Mouse (Mus musculus) forelimb bud, embryonic 11.5 days (tissue): ENCODE results near the gene Crhbp.
A peak's percentile ranks its signal among the peaks of the same experiment; 100 is the strongest.

Experiments used
- DNase-seq: peaks from one replicate; pipeline ENCODE4 v3.0.0-alpha.2; 2012; ENCODE audit warnings: low read depth, low spot score

Gene Crhbp

DNA sequence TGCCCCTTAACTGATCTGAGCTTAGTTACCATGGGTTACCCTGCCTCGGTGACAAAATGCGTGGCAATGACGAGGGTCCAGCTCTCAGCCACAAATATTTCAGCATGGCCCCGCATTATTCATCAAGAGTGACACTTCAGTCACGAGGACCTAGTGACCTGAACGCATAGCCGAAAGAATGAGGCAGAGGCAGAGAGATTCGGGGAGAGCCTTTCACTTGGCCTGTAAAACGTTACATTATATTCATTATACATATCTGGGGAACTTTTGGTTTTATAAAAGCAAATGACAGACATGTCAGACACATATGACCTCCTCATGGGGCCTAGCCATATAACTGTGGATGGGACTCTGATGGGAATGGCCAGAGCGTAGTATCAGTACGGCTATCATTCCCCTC, at the start of gene Crhbp:
Gene Crhbp (minus strand): TSS at position 101 of the 400 bp plus-strand sequence.
- no peak for DNase-seq

DNA sequence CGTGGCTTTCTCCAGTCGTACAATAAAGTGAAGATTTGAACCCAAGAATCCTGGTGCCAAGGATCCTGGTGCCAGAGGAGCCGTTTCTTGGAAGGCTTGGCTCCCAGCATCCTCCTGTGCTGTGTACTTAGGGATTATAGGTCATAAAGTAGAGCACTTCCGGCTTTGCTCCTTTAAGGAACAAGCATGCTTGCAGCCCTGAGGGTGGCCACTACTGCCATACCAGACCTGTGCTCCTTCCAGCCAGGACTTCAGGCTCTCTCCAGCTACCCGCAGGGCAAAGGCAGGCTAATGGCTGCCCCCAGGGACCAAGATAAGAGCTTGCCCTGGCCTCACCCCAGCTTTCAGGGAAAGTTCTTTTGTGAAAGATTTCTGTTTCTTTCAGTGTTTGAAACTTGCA, 48.6 kb upstream of the Crhbp start:
- DNase-seq: no peak

DNA sequence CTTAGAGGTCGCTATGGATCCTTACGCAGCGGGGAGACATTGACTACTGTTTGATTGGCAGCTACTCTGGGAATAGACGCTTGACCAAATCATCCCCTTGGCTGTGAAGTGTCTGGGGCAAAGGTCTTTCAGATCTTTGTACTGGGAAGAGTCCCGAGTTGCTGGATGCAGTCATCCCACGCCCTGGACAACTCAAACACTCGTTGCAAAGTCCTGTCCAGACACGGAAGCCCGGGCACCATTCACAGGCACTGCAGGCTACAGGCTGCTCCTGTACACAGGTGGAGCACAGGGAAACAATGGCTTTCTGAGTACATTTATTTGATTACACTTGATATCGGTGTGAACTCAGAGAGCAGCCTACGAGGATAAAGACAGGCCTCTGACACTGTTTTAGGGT, 46.6 kb upstream of the Crhbp start:
- DNase-seq: no peak

DNA sequence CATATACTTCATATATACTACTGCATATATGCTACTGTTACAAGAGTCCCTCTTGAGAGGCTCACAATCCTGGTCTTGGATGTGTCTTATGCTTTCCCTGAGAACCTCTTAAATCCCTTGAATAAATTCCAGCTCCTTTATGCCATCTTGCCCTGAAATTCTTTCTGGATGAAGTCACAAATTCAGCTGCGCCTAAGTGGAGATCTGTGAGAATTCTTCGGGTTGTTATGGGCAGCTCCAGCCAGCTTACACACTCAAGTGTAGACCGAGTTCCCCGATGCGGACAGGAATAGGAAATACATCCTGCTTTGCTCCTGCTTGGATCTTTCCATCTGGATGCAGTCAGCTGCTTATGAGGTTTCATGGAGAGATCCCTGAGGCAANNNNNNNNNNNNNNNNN, 39.9 kb upstream of the Crhbp start:
- DNase-seq: peak; percentile 13

DNA sequence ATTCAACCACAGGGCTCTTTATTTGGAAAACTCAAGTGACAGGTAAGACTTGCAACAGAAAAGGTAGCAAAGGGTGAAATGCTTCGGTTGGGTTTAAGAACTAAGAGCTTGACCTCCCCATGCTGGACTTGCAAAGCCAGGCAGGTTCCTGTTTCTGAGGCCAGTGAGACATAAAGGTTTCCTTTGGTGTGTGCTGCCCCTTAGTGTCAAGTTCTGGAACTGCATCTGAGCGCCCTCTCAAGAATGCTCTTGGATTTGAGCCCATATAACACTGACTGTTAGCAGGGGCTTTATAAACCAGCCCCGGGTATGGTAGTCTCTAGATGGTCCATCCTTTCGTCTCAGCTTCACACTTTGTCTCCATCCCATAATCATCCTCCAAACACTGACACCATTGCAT, 36.7 kb upstream of the Crhbp start:
- peak; percentile 78 for DNase-seq

DNA sequence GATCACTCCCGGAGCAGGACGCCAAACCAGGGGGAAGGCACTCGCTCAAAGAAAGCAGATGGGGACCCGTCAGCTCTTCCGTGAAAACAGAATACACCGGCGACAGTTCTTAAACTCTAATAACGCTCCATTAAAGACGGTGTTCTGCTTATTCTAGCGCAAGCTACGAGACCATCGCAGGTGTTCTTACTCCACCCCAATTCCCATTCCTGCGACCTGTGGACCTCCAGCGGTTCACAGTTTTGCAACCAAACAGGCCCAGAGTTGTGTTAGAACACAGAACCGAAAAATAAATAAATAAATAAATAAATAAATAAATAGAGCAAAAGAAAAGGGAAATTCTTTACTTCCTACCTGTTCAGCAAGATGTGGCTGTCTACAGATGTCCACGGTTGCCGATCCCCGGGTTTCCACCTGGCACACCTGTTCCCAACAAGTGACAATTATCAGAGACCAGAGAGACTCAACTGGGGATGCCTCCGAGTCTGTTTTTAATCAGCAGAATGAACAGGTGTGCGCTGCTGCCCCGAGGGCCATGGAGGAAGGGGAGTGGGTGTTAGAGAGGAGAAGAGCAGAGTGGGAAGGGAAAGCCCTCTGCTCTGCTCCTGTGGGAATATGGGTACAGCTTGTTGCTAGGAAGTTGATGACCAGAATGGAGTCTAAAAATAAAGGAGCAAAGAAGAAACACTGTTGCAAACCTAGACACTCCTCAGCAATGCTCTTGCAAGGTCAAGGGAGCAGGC, 34.1 kb upstream of the Crhbp start, which contains the start of gene S100z:
Gene S100z (minus strand): TSS at position 51 of the 743 bp plus-strand sequence.
- no peak for DNase-seq

DNA sequence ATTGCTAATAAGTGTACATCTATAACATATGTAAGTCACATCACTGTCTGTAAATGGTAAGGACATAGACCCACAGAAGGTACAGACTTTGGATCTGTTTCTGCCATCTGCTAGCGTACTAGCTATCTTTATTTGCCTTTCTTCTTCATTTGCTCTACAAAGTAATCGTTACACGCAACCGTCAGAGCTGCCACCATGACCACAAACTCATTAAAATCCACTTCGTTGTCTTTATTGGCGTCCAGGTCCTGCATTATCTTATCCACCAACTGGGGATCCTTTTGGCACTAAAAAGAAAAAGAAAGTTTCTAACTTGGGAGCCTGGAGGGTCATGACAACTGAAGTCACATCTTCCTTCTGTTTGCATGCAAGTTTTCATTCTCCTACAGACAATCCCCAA, 32.4 kb upstream of the Crhbp start:
- no peak for DNase-seq

DNA sequence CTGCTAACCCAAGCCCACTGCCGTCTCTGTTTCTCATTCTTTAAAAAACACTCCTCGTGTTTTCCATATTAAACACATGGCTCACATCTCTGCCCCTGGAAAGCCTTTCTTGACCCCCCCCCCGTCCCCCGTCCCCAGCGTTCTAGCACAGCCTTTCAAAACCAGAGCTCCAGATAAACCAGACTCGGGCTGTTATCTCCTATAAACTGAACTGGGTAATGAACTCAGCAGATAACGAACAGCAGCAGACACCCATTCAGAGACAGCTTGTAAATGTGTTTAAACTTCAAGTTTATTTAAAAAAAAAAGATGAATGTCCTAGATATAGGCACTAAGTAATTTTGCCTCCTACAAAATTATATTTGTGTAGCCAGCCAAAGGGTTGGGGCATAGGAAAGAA, 30.4 kb upstream of the Crhbp start:
- no peak for DNase-seq

DNA sequence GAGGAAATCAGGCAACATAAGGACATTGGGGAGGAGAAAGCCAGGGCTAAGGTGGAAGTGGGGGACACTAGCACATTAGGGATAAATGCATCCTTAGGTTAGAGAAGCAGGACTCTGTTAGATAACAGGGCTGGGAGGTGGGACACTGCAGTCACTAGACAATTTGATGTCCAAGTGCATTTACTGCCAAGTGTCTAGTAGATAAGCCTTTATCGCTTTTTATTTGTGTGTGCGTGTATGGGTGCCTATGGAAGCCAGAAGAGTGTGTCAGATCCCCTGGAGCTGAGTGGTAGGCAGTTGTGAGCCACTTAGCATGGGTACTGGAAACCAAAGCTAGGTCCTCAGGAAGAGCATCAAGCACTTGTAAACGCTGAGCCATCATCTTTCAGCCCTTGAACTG, 29.6 kb upstream of the Crhbp start:
- no peak for DNase-seq

DNA sequence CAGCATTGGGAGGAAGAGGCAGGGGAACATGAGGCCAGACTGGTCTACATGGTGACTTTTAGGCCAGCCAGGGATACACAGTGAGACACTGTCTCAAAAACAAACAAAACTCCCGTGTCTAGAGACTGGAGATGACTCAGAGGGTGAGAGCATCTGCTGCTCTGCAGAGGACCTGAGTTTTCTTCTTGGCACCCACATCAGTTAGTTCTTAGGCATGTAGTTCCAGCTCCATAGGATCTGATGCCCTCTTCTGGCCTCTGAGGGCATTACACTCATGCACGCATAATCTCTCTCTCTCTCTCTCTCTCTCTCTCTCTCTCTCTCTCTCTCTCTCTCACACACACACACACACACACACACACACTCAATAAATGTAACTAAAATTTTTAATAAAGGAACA, 26.2 kb upstream of the Crhbp start:
- DNase-seq: peak; percentile 11

DNA sequence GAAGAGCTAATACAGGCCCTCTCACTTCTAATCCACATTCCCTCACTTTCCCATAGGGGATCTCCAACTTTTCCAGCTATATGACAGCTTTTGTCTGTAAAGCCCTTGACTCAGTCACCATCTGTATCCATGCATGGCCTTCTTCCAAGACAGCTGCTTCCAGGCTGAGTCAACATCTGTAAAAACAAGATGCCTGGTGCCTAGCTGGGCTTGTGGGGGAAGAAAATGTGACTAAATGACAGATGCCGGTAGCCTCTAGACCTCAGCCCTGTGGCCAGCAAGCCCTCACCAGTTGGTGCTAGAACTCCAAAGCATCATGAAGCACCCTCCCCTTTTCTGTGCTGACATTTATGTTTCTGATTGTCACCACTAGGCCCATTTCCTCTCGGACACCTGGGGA, 6.8 kb upstream of the Crhbp start:
- no peak for DNase-seq

DNA sequence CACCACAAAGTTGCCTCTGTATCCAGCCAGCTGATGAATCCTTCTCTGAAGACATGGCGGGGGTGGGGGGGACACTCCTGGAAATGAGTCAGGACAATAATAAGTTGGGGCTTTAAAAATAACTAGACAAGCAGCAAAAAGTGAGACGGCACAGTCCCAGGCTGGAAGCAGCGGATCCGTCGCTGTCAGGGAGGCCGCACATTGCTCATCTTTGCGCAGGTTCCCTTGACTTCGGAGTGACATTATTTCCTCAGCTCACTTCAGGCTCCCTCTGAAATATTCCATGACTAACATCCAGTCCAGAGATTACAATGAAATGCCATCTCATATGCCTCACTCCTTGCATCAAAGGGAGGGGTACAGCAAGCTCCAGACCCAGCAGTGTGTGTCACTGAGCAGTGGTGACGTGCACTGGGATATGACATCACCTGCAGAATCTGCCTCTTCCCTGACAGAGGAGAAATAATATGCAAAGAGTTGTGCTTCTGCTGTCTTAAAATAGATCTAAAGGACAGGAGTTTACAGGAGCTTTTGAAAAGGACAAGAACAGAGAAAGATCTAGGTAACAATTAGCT, 6.0 kb upstream of the Crhbp start:
- no peak for DNase-seq

DNA sequence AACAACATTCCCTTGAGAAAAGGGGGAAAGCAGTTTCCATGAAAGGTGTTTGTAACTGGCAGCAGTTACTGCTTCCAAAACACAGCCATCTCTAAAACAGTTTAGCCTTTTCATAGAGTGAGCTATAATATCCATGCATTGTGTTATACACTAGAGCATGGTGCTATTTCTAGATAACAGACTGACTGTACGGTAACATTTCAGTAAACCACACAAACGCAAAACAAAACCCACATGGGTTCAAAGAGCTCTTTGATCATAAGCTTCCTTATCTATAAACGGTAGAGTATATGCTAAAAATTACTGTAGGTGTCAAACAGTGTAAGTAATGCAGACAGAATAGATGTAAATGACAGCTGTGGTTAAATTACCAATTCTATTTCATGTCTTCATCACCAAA, 5.0 kb upstream of the Crhbp start:
- no peak for DNase-seq

DNA sequence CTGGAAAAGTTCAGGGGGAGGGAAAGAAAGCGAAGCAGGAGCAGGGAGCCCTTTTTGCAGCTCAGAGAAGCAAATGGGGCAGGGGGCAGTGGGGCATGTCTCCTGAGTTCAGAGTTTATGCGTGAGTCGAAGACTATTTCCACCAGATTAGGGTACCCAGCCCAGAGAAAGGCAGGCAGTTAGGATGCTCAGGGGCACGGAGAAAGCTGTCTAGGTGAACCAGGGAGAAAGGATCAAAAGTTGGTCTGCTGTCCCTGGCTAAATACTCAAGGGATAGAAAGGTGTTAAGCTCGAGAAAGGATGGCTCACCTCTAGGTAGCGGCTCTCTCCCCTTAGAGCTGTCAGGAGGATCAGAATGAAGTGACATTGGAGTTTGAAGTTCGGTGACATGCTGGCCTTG, 433 bp downstream of the Crhbp start:
- DNase-seq: no peak

DNA sequence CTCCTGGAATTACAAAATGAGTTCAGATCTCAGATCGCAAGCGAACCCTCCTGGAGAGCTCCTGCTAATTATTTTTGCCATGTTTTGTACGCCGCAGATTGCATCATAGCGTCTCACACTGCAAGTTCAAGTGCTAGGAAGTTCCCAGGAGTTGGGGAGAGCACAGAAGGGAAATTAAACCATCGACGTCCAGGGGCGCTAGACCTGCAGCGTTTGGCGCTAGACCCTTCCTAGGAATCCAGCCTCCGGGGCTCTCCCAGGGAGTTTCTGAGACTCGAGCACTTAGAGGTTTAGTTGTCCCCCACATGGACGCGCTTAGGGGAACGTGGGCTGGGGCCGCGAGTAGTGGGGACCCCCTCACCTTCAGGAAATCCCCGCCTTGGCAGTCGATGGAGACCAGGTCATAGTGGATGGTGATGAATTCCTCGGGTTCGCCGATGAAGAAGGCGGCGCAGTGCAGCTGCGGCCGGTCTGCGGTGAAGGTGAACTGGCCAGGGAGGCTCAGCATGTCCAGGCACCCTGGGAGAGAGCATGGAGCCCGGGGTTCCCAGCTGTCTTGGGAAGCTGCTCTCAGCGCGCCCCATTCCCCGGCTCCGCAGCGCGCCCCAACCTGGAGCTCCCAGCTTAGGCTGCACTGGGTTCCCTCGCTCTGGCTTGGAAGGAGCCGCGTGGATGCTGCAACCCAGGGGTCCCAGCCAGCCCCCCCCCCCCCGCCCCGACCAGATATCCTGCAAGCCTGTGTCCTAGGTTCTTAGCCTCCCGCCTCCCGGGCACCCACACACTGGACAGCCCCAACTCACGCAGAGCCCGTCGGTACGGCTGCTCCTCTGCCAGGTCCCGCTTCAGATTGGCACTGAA, 1.1 kb downstream of the Crhbp start:
- peak; percentile 64 for DNase-seq

DNA sequence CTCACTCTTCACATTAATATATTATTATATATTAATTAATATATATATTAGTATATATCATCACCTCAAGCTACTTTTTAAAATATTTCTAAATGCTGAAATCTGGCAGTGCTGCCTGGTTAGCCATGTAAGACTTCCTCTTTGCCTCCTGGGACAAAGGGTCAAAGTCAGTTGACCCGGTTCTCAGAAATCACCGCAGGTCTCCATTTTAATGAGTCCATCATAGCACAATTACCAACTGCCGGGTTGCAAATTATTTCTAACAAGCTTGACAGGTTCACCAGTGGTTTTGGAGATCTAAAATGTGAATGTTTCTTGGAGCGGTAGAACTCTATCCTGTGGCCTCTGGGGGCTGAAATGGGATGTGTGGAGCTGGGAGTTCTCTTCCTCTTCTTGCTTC, 1.8 kb downstream of the Crhbp start:
- DNase-seq: peak; percentile 45

DNA sequence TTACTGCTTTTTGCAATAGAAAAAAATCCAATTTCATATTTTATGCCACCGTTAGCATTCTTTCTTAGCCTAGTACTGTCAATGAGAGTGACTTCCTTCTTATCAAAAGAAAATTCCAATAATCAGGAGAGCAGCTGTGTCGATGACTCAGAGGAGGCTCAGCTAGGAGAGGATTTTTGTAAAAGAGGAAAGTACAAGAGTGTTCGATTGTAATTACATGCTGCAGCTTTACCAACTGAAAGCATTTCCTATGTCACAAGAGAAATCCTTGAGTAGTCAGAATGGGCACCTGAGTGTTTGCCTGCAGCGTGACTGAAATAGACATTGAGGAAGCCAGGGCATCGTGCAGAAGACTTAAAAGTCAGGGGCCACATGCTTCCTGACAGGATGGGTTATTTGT, 5.2 kb downstream of the Crhbp start:
- no peak for DNase-seq

DNA sequence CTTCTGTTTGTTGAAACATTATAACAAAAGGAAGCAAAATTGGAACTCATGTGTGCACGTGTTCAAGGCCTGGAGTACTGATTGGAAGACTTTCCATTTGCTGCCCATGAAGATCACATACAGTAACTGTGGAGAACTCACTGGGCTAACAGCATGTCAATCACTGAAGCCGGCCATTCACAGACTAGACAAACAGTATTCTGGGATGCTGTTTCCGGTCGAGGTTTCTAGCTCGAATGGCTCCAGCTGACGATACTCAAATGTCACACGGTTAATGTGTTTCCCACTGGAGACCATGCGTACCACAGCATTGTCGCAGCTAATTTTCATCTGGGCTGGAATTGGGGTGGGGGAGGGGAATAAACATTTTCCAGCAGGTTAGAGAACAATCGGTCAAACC, 13.0 kb downstream of the Crhbp start:
- DNase-seq: no peak

DNA sequence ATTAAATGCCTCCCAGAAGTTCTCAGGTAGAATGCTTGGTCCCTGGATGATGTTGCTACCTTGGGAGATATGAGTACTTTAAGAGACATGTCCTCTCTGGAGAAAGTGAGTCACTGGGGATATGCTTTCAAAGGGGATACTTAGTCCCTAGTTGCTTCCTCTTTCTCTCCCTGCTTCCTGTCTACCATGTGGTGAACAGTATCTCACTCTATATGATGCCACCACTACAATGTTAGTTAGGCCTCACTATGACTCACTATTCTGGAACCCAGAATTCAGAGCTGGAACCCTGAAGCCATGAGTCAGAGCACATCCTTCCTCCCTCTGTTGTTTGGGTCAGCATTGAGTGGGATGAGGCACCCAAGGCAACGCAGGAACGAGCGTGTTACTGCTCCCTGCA, 17.2 kb downstream of the Crhbp start:
- no peak for DNase-seq

DNA sequence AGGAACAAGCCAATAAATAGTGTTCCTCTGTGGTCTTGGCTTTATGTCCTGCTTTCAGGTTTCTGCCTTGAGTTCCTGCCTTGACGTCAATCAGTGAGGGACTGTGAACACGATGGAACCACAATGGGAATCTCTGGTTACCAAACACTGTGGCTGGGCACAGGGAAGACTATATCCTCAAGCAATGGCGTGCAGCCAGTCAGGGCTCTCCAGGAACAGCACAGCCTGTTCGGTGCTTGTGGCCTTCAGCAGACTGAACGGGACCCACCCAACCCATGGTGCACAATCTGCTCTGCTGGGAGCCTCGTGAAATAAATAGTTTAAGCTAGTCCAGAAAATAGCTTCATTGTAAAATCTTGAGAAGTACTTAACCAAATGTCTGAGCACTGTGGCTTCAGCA, 18.3 kb downstream of the Crhbp start:
- DNase-seq: no peak

DNA sequence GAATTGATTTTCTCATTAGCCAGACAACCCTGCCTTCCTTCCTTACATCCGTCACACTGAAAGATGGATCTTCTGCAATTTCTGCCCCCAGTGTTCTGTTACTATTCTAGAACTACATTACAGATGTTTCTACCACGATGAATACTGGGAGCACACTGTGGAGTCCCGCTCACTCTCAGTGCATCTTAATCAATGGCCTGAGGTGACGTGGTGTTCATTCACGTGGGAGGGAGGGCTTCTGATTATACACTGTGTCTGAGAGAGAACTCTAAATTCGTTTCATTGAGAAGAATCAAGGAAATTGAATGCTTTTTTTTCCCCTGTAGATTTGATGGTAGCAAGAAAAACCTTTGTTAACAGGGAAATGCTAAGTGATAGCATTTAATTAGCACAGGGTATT, 19.2 kb downstream of the Crhbp start:
- DNase-seq: no peak

DNA sequence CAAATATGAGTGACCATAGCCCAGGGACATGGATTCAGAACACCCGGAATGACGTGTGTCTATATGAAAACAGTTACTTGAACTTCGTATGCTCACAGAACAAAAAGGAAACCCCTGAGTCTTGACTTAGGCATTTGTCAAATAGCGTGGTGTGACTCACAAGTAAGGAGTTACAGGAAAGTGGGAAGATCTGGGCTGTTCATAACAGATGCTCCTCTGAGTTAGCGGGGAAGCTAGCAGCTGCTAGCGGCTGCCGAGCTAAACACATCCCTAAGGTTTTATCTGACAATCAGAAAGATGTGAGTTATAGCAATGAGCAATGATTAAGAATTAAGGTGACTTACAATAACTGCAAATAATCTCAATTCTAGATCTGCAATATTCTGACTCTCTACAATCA, 19.8 kb downstream of the Crhbp start:
- DNase-seq: no peak
